Mouse (Mus musculus) cerebellum, adult 11 months (tissue): ENCODE measurements at regions not wholly inside any gene's neighbourhood (a gene's known extent, or its start where the extent isn't known, plus 50 kb on each side); places are given as distances from the start of the nearest gene placed in this dataset.
A peak's percentile ranks its signal among the peaks of the same experiment; 100 is the strongest.

Experiments
- DNase-seq: peaks from one replicate; pipeline ENCODE4 v3.0.0; 2022

DNA sequence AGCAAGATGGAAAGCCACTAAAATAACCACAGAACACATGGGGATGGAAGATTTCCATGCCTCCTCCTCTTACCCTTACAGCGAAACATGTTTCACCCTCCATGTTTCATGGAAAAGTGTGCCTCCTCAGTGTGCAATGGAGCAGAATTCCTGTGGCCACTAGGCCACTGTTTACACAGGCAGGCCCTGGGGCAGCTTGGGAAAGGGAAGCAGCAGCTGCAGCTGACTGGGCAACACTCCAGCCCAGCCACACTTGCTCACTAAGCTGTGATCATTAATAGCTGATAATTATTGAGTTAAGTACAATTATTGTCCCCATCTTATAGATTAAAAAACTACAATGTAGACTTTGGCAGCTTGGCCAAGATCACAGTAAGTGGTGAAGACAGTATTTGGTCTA lies 402.5 kb upstream of the Acvr2a start:
- DNase-seq, result no peak

DNA sequence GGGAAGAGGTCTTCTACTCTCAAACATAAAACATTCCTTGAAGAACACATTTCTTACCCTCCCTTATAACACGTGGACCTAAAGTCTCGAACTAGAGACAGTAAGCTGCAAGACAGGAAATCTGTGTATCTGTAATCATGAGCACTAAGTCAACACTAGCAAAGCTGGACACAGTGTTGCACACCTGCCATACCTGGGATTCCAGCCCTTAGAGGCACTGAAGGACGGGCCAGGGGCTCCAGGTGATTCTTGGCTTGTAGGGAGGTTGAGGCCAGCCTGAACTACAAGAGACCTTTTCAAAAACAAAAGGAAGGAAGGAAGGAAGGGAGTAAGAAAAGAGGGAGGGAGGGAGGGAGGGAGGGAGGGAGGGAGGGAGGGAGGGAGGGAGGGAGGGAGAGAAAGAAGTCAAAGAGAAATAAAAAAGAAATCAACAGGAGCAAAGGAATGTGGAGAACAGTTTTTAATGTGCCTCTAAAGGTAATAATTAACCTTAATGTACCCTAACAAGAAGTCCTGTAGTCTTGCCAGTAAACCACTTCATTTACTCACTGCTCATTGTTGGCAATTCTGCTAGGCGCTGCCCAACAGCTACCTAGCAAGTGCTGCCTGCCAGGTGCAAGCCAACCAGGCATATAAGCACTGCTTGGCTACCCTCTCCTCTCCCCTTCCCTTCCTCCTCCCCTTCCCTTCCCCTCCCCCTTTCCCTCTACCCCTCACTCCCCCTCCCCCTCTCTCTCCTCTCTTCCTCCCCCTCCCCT lies 401.0 kb upstream of the Acvr2a start:
- no peak for DNase-seq

DNA sequence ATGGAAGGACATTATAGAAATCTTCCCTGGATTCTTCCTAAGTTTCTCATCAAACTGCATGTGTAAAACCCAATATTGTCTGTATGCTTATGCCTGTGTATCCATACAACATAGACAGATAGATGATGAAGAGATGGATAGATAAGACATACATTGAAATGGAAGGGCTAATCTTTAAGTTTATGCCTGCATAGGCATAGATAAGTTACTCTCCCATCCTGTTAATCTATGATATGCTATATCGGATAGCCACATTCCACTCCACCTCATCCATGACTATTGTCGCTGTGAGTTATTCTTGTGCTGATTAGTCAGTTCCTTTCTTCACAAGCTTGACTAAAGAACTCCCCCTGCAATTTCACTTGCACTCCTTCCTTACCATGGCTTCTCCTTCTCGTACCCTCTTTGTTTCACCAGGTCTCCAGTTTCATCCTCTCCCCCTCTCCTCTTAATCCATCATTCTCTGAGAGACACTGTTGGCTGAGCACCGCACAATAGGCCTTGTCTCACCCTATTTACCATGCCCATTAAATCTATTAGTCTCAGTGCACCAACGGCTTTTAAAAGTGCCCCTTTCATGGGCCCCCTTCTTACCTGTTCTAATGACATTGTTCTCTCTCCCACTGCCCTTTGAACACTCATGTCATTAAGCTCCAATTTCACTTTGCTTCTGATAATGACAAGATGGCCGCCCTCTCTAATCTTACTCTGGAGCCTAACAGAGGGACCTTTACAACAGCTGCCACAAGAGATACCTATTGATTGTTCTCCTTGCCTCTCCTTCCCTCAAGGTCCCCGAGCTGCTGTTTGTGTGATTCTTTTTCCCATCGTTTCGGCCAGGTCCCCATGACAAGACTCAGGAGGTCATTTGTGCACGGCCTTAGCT lies 399.1 kb upstream of the Acvr2a start:
- DNase-seq, result no peak

DNA sequence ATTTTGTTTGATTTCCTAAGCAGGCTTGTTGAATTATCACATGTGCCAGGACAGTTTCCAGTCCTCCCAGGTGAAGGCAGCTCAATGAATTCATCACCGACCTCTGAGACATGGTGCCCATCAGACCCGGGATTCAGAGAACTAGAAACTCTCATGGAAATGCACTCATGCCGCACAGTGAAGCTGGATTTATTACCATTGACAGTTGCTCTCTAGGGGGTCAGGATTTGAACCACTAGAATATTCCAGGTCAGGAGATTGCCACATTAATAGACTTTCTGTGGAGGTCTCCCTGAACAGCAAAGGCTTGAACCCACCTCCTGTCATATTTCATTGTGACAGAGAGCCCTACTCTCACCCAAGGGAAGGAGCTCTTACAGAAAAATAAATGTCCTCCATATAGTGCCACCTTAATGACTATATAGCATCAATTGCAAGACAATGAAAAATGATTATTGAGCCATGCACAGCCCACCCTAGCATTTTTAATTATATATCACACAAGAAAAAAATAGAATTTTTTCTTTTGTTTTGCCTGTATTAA lies 397.6 kb upstream of the Acvr2a start:
- DNase-seq, result no peak

DNA sequence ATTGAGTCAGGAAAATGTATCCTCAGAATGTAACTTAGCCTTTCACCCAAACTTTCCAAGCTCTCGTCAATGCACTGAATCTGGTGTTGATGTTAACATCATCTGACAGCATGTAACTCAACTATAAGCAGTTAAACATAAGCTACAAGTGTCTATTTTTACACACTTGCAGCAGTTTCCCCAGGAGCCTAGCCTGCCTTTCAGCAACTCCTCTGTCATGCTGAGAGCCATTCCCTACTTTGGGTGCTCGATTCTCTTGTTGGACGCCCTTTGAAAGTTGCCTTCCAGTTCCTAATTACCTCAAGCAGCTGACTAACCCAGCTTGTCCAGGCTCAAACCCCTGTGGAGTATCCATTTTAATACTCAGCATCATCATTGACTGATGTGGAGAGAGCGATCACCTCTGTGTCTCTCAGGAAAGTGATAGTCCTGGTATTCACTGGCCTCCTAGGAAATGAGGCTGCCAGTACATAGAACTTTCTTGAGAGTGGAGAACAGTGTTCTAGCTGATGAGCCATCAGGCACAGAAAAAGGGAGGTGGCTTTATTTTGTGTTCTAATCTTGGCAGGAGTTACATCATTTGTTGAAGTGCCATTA lies 396.8 kb upstream of the Acvr2a start:
- DNase-seq, result no peak

DNA sequence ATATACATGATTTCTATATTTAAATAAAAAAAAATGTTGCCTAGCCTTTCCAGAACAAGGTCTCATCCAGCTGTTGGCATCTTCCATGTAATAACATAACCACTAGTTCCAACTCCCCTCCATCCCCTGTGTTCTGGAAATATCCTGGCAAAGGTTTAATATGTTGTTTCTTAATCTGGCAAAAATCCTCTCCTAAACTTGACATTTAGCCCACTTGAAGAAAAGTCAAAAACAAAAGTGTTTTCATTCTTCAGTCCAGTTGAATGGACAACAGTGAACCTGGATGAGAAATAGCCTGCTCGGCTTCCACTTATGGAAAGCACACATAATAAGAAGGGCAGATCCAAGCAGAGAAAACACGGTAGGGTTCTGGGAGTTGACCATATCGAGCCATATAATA lies 393.1 kb upstream of the Acvr2a start:
- no peak for DNase-seq

DNA sequence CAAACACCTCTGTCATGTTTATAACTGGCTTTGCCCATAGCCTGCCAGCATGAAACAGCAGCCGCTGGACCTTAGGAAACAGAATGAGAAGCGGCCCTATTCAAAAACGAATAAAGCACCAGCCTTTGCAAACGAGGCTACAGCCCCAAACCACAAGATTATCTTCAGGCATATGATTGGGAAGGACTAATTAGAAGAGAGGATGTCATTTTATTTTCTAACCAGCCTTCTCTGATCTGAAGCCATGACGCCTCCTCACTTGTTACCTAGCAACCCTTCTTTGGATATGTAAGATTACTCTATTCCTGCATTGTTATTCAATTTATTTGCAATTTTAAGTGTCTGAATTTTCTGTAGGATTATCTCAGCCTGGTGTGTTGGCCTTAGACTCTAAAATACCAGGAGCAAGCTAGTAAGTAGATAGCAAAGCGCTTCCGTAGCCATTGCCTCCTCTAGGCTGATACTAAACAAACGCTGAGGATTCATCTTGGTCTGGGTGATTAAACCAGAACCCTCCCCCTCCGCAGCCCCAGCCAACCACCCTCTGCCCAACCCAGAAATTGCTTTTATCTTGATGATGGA lies 390.0 kb upstream of the Acvr2a start:
- DNase-seq, result no peak

DNA sequence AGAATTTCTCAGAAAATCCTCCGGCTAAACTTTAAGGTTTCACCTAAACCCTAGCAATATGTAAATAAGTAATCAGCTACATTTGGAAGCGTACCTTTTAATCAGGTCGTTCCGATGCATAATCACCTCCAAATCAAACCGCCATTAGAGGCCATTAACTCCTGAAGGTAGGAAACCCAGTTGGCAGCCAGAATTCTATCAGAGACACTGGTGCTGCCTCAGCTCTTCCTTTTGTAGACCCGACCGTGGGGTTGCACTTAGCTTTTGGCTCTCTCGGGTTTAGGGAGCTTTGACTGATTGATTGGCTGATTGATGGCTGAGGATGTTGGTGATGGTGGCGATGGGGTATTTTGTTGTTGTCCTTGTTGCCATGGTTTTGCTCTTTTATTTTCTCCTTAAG lies 389.3 kb upstream of the Acvr2a start:
- no peak for DNase-seq

DNA sequence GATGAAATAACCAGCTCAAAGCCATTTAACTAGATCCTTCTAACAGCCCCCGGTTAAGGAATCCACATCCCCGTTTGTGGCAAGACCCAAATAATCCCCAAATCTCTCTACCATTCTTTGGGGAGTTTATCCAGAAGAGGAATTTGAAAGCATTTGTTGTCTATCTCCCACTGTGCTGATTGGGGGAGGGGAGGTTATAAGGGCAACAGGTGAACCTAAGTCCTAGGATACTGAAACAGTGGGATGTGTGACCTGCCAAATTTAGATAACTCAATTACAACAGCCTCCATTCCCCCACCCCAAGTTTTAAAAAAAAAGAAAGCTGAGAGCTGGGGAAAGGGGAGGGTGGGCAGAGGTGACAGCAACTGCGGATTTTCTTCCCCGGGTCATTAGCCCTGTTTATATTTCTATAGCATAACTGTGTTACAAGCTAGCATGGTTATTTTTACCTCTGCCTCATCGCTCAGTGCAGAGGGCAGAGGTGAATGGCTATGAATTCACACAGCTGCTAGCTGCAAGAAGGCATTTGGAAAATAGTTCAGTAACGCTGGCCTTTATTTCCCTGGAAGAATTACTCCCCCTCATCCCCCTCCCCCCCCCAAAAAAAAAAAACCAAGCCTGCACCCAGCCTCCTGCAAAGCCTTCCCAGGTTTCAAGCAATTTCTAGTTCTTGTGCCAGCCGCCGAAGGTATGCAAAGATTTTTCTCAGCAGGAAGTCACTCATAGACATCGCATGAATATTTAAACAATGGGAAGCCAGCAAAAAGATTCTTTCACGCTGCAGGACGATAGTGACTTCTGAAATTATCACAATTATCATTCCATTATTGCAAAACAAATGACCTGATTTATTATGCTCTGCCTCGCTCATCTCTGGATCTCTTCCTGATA lies 388.5 kb upstream of the Acvr2a start:
- no peak for DNase-seq

DNA sequence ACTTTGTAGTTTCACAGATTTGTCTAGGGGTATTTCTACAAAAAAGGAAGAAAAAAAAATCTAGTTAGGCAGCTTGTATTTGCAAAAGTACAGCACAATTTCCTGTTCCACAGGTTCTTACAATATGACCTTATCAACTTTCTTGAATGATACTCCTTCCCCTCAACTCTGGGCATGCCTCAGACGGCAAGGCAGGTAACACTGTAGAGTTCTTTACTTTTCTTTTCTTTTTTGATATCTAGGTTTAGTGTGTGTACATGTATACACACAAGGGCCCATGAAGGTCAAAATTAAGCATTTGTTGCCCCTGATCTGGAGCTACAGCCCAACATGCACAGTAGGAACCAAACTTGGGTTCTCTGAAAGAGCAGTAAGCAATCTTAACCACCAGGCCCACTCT lies 381.4 kb upstream of the Acvr2a start:
- no peak for DNase-seq

DNA sequence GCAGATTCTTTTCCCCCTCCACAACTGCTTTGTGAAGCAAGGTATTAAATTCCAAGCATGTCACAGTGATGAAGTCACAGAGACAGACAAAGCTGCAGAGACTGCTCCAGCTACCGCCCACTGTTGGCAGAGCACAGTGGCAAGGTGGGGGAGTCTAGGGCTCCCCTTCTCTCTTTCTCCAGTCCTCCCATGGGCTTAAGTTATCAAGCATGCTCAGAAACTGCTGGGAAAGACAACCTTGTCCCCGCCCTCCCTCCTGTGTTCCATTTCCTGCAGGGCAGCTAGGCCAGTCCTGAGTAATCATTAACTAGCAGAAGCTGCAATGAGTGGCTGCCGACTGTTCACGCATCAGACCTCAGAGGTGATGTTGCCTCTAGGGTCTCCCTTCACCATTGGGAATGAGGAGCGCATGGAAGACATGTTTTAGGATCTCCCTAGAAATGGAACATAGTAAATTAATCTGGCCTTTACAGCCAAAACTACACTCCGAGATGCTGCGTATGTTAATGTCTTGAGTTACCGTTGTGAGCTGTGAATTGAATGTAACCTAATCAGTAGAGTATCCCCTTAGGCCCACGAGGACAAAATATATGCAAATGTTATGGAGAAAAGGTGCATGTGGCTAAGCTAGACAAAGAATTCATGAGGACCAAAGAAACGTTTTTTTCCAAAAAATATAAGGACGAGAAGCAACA lies 372.5 kb upstream of the Acvr2a start:
- no peak for DNase-seq

DNA sequence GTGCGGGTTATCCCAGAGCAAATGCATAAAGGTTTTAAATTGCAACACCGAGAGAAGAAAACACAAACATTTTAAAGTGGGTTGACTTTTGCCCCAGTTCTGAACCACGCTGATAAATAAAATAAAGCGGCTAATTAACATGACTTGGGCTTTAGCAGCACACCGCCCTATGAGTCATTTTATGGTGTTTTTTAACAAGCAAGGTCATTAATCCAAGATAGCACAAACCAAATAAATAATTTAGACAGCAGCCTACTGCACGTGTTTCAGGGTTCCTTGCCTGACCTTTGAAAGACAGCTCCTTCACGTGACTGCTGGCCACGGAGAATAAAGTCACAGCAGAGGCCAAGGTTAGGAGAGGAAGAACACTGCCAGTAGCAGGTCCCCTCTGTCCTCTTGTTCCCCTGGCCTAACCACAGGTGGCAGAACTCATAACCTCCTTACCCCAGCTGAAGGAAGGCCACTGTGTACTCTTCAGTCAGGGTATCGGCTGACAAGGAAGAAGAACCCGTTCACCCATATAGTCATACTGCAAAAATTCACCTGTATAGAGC lies 371.8 kb upstream of the Acvr2a start:
- DNase-seq, result no peak

DNA sequence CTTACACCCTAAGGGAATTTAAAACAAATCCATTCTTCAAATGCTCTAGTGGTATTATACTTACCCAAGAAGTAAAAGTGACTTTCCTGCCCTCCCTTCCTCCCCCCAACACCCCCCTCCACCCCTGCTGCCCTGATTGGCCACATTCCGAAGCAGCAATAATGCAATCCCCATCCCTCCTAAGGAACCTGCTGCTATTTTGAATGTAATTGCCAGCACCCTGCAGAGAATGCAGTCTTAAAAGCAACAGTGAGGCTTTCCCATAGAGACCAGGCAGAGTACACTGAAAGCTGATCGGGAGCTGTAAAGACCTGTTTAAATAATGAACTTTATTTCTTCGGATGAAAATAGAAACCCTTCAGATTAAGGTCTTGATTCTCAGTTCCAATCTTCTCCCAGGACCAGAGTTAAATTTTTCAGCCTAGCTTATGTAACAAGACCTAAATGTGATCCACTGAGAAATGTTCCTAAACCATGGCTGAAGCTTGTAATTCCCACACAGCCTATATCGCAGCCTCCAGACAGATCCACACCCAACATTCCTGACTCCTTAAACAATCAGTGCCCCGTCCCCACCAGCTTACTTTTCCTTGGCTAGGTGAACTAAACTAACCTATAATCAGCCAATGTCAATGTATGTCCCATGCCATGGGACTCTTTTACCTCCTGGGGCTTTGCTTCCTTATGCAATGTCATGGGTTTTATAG lies 367.9 kb upstream of the Acvr2a start:
- DNase-seq, result no peak

DNA sequence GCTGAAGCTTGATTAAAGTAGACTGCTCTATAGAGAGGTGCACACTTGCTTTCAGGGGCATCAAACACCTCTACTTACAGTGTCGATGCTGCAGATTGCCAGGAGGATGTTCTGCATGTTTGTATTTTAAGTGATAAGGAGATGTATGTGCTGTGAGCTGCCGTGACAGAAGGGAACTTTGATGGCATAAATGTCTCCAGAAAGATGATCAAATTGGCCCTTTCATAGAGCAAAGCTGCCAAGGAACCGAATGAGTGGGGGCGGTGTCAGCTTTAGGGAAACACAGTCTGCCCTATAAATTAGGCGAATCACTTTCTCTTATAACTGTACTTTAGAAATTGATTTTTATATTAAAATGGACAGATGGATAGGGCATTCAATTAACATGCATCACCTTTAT lies 367.3 kb upstream of the Acvr2a start:
- DNase-seq, result no peak

DNA sequence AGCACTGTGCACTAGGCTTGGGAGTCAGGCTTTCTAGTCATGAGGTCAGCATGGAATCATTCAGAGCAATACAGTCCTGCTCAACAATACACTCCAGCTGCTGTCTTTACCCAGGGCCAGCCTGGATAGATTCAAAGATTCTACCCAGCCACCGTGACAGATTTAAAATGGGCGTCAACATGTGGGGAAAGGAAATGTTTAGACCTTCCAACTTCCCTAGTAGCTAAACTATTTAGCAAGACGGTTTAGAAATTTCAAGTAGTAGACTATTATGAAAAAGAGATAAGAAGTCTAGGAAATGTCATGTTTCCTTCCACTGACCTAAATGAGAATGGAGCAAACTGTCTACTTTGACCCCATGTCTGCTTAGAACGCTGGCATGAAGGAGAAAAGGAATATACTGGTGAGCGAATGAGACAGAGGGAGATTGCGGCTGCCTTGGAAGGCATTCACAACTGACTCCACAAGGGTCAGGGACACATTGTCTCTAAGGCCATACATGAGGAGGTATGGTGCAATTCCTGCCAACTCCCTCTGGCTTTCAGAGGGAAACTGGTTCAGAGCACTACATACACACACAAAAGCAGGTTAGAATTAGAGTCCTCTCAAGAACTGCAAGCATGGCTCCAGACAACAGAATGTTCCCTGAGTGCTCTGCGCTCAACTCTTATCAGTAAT lies 364.6 kb upstream of the Acvr2a start:
- DNase-seq, result no peak

DNA sequence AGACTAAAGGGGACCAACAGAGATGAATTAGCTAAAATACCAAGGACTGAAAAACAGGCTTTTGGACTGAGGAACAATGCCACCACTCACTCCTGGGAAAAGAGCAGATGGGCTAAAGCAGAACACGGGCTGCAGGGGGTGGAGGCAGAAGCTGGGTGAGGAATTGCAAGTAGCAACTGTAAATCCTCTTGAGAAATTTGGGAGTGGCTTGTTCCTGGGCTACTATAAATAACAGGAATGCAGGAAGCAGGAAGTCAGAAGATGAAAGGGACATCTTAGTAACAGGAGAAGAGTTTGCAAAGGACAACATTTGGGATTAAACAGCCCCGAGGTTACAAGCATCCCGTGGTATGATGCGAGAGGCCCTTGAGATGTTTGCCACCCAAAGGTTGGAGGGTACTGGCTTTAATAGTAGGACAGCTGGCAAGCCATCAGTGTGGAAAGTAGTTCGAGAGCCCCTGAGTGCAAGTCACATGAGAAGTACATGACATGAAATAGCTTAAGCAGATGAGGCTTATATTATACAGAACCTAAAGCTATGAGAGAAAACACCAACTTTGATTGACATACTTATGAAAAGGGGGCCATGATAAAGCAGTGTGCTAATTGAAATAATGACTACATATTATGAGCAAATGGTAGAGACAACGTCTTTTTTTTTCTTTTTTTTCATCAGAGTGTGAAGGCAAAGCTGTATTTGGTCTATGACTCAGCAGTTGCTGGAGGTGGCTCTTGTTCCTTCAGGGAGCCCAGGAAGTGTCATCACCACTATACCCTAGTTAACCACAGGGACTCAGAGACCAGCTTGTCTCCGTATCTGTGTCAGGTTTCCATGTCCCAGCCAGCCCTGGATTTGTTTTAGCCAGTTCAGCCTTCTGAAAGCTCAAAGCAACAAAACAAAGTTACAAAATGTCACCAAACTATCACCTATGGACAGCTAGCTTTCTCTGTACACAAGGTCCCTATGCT lies 357.6 kb upstream of the Acvr2a start:
- peak; percentile 2 for DNase-seq

DNA sequence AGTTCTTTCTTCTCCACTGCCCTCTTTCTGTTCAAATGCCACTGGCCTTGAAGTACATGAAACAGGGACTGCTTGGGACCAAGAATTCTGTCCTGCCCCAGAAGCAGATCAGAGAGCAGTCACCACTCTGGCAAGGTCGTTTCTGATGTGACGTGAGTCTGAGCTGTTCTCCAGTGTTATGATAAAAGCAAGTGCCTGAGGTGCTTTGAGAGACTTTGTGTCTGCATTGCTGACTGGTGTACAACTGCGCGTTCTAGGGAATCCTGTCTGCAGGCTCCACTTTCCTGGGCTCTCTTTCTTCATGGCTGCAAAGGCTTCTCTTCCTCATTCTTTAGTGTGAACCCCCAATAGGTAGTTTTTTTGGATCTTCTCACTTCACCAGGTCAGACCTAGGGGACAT lies 356.8 kb upstream of the Acvr2a start:
- DNase-seq, result no peak

DNA sequence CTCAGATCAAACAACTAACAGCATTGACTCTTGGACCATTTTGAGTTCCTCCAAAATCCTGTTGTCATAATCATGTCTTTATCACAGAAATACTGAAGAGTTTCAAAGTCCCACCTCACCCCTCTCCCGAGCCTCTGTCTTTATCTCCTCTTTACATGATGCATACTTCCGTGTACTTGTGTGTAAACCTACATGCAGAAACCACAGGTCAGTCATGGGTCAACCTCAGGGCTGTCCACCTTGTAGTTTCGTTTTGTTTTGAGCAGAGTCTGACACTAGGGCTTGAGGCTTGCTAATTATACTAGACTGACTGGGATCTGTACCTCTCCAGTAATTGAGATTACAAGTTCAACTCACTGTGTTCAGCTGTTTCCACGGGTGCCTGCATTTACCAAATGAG lies 348.4 kb upstream of the Acvr2a start:
- DNase-seq, result no peak

DNA sequence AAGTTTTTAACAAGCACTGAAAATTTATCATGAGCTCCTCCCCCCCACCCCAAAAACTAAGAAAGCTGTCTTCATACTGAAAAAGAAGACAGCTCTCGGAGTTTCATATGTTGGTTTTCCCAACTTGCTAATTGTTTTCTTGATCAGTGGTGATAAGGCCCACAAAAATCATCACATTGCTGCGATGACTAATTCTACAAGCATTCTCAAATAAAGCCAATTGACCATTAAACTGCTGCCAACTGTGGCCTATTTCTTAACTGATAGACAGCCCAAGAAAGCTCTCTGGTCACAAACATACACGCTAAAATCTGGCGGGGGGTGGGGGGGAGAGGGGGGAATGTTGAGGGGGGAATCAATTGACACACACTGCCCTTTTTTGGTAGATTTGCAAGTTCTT lies 345.0 kb upstream of the Acvr2a start:
- no peak for DNase-seq
